Comparison of ENCODE assay signal across 10 mouse cellular contexts in genomic region chr2:25620852-25621228, GRCm38 (mm10). TPM values are rescaled to one million over a fixed set of nuclear protein-coding genes. Genes with fewer than 3 reads are reported as not detected.
DNase-seq lines count a peak whose midpoint lies in the region; ATAC-seq and TF ChIP-seq lines count a peak whose summit lies in the region.
"Had no signal": no experiment of that assay in that cellular context is flagged by ENCODE, and none has a peak within 500 bp of the region (broad histone marks: within the 10 kb centered on the region; RNA-seq: fewer than 3 reads in every experiment).

No protein-coding gene starts in this region.

- no peak overlapping the region for H3K4me3 ChIP-seq in heart, embryonic 12.5 days
- H3K4me3 ChIP-seq in midbrain, embryonic 10.5 days: peak overlapping the region; percentile 60; the same call in 1 of the 2 replicates
- H3K4me3 ChIP-seq in midbrain, embryonic 11.5 days (ENCODE audit: low read depth, low read length): no peak overlapping the region
- H3K4me3 ChIP-seq in liver, embryonic 12.5 days: no peak overlapping the region
- no peak overlapping the region for H3K4me3 ChIP-seq in stomach, postnatal 0 days (ENCODE audit: low read depth, low read length)

- H3K9me3 ChIP-seq in heart, embryonic 12.5 days (replicated peaks): no peaks in the 10 kb centered on the region
- no peaks in the 10 kb centered on the region for H3K9me3 ChIP-seq in midbrain, embryonic 10.5 days (replicated peaks)
- no peaks in the 10 kb centered on the region for H3K9me3 ChIP-seq in midbrain, embryonic 11.5 days (ENCODE audit: control insufficient read depth, low read length)
- no peaks in the 10 kb centered on the region for H3K9me3 ChIP-seq in liver, embryonic 12.5 days (replicated peaks)
- H3K9me3 ChIP-seq in stomach, postnatal 0 days (ENCODE audit: control insufficient read depth, low read length): no peaks in the 10 kb centered on the region

- TF ChIP-seq EP300 in stomach, postnatal 0 days (optimal IDR thresholded peaks at IDR 0.05): no peak

- WGBS in heart, embryonic 12.5 days: 79% methylated on average over 4 of the region's 4 CpGs
- WGBS in midbrain, embryonic 10.5 days: 91% methylated on average over 4 of the region's 4 CpGs
- WGBS in midbrain, embryonic 11.5 days: 94% methylated on average over 4 of the region's 4 CpGs
- WGBS in liver, embryonic 12.5 days (ENCODE audit: insufficient replicate concordance): 61% methylated on average over 4 of the region's 4 CpGs
- 70% methylated on average over 4 of the region's 4 CpGs for WGBS in stomach, postnatal 0 days

- H3K27ac ChIP-seq in heart, embryonic 12.5 days (ENCODE audit: poor library complexity, severe bottlenecking): no peak overlapping the region
- no peak overlapping the region for H3K27ac ChIP-seq in midbrain, embryonic 10.5 days (replicated peaks)
- no peak overlapping the region for H3K27ac ChIP-seq in midbrain, embryonic 11.5 days (ENCODE audit: low read depth, low read length)
- H3K27ac ChIP-seq in liver, embryonic 12.5 days: no peak overlapping the region
- 0 out of 2 replicates have a peak overlapping the region, but pooled peaks have one; percentile 13 for H3K27ac ChIP-seq in stomach, postnatal 0 days (replicated peaks)

- no peak for ATAC-seq in heart, embryonic 12.5 days (ENCODE audit: insufficient number of reproducible peaks, low FRiP score)
- no peak for ATAC-seq in midbrain, embryonic 11.5 days (ENCODE audit: low FRiP score)
- no peak for ATAC-seq in liver, embryonic 12.5 days
- ATAC-seq in stomach, postnatal 0 days (ENCODE audit: low FRiP score, low TSS enrichment): no peak

- DNase-seq in heart, adult 8-10 months (ENCODE audit: low spot score): no peak
- DNase-seq in midbrain, embryonic 10.5 days (ENCODE audit: low spot score): no peak
- DNase-seq in midbrain, embryonic 11.5 days (ENCODE audit: low spot score, missing footprints): no peak
- no peak for DNase-seq in stomach, postnatal 0 days (ENCODE audit: low spot score)
- no peak for DNase-seq in urinary bladder, postnatal 36 days (ENCODE audit: low spot score in 2 of 2)
- no peak for DNase-seq in frontal cortex, postnatal 14 days (ENCODE audit: low spot score in 2 of 2)

- H3K9ac ChIP-seq in heart, embryonic 12.5 days: peak overlapping the region; percentile 69; the same call in 1 of the 2 replicates
- no peak overlapping the region; the same call in 1 of the 2 replicates for H3K9ac ChIP-seq in midbrain, embryonic 11.5 days (ENCODE audit: low read length)
- no peak overlapping the region for H3K9ac ChIP-seq in liver, embryonic 12.5 days
- peak overlapping the region; percentile 65; the same call in 1 of the 2 replicates for H3K9ac ChIP-seq in stomach, postnatal 0 days (ENCODE audit: low read length)

- peaks cover 12% of the 10 kb centered on the region; the same call in 1 of the 2 replicates for H3K4me1 ChIP-seq in heart, embryonic 12.5 days (replicated peaks)
- peaks cover 17% of the 10 kb centered on the region for H3K4me1 ChIP-seq in midbrain, embryonic 10.5 days
- no peaks in the 10 kb centered on the region for H3K4me1 ChIP-seq in midbrain, embryonic 11.5 days (ENCODE audit: control insufficient read depth, insufficient read depth, low read length)
- peaks cover 19% of the 10 kb centered on the region for H3K4me1 ChIP-seq in liver, embryonic 12.5 days
- H3K4me1 ChIP-seq in stomach, postnatal 0 days (replicated peaks; ENCODE audit: control insufficient read depth, insufficient read depth): no peaks in the 10 kb centered on the region

- peak overlapping the region; percentile 88; the same call in 1 of the 2 replicates for H3K4me2 ChIP-seq in heart, embryonic 12.5 days
- no peak overlapping the region for H3K4me2 ChIP-seq in midbrain, embryonic 11.5 days
- H3K4me2 ChIP-seq in liver, embryonic 12.5 days: peak overlapping the region; percentile 75
- peak overlapping the region; percentile 86; the same call in 1 of the 2 replicates for H3K4me2 ChIP-seq in stomach, postnatal 0 days (replicated peaks; ENCODE audit: low read depth)

- no peak for TF ChIP-seq CTCF in stomach, postnatal 0 days (IDR thresholded peaks at IDR 0.05; ENCODE audit: low read depth)

- H3K27me3 ChIP-seq in heart, embryonic 12.5 days (replicated peaks): peaks cover 49% of the 10 kb centered on the region
- H3K27me3 ChIP-seq in midbrain, embryonic 10.5 days (ENCODE audit: low read depth, poor library complexity, severe bottlenecking): peaks cover 56% of the 10 kb centered on the region
- peaks cover 17% of the 10 kb centered on the region for H3K27me3 ChIP-seq in midbrain, embryonic 11.5 days (ENCODE audit: control insufficient read depth, insufficient read depth, low read length)
- peaks cover 61% of the 10 kb centered on the region for H3K27me3 ChIP-seq in liver, embryonic 12.5 days (replicated peaks)
- no peaks in the 10 kb centered on the region for H3K27me3 ChIP-seq in stomach, postnatal 0 days (ENCODE audit: control insufficient read depth, insufficient read depth, low read length)

- H3K36me3 ChIP-seq in heart, embryonic 12.5 days: no peaks in the 10 kb centered on the region
- H3K36me3 ChIP-seq in midbrain, embryonic 10.5 days: no peaks in the 10 kb centered on the region
- no peaks in the 10 kb centered on the region for H3K36me3 ChIP-seq in midbrain, embryonic 11.5 days (ENCODE audit: control insufficient read depth, insufficient read depth, low read length)
- H3K36me3 ChIP-seq in liver, embryonic 12.5 days: no peaks in the 10 kb centered on the region
- no peaks in the 10 kb centered on the region for H3K36me3 ChIP-seq in stomach, postnatal 0 days (ENCODE audit: control insufficient read depth, insufficient read depth, low read length)

RNA-seq across cellular contexts. Expression of gene Tmem141, which starts 1.0 kb away (rescaled TPM):
- 15.3 and 17.8 TPM in 2 replicates for polyA plus RNA-seq in heart, embryonic 12.5 days (2016; fragmentation: Nextera tagmentation; extraction: Ambion mirVana)
- 10 to 100 TPM; 32.0 to 42.2 (median 38.6) TPM for total RNA-seq in heart, adult 8-10 months (2022)
- 12.8 and 14.7 TPM in 2 replicates for polyA plus RNA-seq in midbrain, embryonic 10.5 days (2016; fragmentation: Nextera tagmentation; extraction: Ambion mirVana)
- polyA plus RNA-seq in midbrain, embryonic 11.5 days (2014; fragmentation: Nextera tagmentation; extraction: Ambion mirVana): 17.9 and 19.1 TPM in 2 replicates
- 7.1 and 8.0 TPM in 2 replicates for polyA plus RNA-seq in liver, embryonic 12.5 days (2016; fragmentation: Nextera tagmentation; extraction: Ambion mirVana)
- 32.4 and 33.3 TPM in 2 replicates for polyA plus RNA-seq in stomach, postnatal 0 days (2015; fragmentation: Nextera tagmentation; extraction: Ambion mirVana)

RNA-seq across cellular contexts. Expression of gene Ccdc183, which starts 3.4 kb away (rescaled TPM):
- polyA plus RNA-seq in heart, embryonic 12.5 days (2016; fragmentation: Nextera tagmentation; extraction: Ambion mirVana): 0.12 and 0.14 TPM in 2 replicates
- not detected for total RNA-seq in heart, adult 8-10 months (2022)
- 0.04 and 0.12 TPM in 2 replicates for polyA plus RNA-seq in midbrain, embryonic 10.5 days (2016; fragmentation: Nextera tagmentation; extraction: Ambion mirVana)
- polyA plus RNA-seq in midbrain, embryonic 11.5 days (2014; fragmentation: Nextera tagmentation; extraction: Ambion mirVana): 0.25 and 0.28 TPM in 2 replicates
- polyA plus RNA-seq in liver, embryonic 12.5 days (2016; fragmentation: Nextera tagmentation; extraction: Ambion mirVana): 0.14 and 0.28 TPM in 2 replicates
- polyA plus RNA-seq in stomach, postnatal 0 days (2015; fragmentation: Nextera tagmentation; extraction: Ambion mirVana): 0.21 and 0.34 TPM in 2 replicates
- total RNA-seq: heart, postnatal 10 days had no signal

RNA-seq across cellular contexts. Expression of gene Fcna, which starts 7.0 kb away (rescaled TPM):
- 0.63 and 1.1 TPM in 2 replicates for polyA plus RNA-seq in heart, embryonic 12.5 days (2016; fragmentation: Nextera tagmentation; extraction: Ambion mirVana)
- 1 to 10 TPM; 3.4 to 6.0 (median 4.3) TPM for total RNA-seq in heart, adult 8-10 months (2022)
- 0.36 and 1.4 TPM in 2 replicates for polyA plus RNA-seq in midbrain, embryonic 10.5 days (2016; fragmentation: Nextera tagmentation; extraction: Ambion mirVana)
- polyA plus RNA-seq in midbrain, embryonic 11.5 days (2014; fragmentation: Nextera tagmentation; extraction: Ambion mirVana): 1.3 and 1.6 TPM in 2 replicates
- 30.8 and 35.6 TPM in 2 replicates for polyA plus RNA-seq in liver, embryonic 12.5 days (2016; fragmentation: Nextera tagmentation; extraction: Ambion mirVana)
- polyA plus RNA-seq in stomach, postnatal 0 days (2015; fragmentation: Nextera tagmentation; extraction: Ambion mirVana): 3.5 and 3.8 TPM in 2 replicates

RNA-seq across cellular contexts. Expression of gene Rabl6, which starts 12.5 kb away (rescaled TPM):
- polyA plus RNA-seq in heart, embryonic 12.5 days (2016; fragmentation: Nextera tagmentation; extraction: Ambion mirVana): 48.6 and 49.2 TPM in 2 replicates
- 10 to 100 TPM; 67.3 to 75.3 (median 71.3) TPM for total RNA-seq in heart, adult 8-10 months (2022)
- polyA plus RNA-seq in midbrain, embryonic 10.5 days (2016; fragmentation: Nextera tagmentation; extraction: Ambion mirVana): 71.2 and 75.1 TPM in 2 replicates
- polyA plus RNA-seq in midbrain, embryonic 11.5 days (2014; fragmentation: Nextera tagmentation; extraction: Ambion mirVana): 49.2 and 51.2 TPM in 2 replicates
- polyA plus RNA-seq in liver, embryonic 12.5 days (2016; fragmentation: Nextera tagmentation; extraction: Ambion mirVana): 41.8 and 42.9 TPM in 2 replicates
- polyA plus RNA-seq in stomach, postnatal 0 days (2015; fragmentation: Nextera tagmentation; extraction: Ambion mirVana): 30.9 and 32.2 TPM in 2 replicates

RNA-seq across cellular contexts. Expression of gene Lcn8, which starts 32.1 kb away (rescaled TPM):
- not detected in 2 replicates for polyA plus RNA-seq in heart, embryonic 12.5 days (2016; fragmentation: Nextera tagmentation; extraction: Ambion mirVana)
- total RNA-seq in heart, adult 8-10 months (2022): 1 to 10 TPM in 2 of 4 experiments, under 1 TPM in 2; 0.50 to 1.3 (median 0.97) TPM
- polyA plus RNA-seq in midbrain, embryonic 10.5 days (2016; fragmentation: Nextera tagmentation; extraction: Ambion mirVana): not detected in 2 replicates
- polyA plus RNA-seq in midbrain, embryonic 11.5 days (2014; fragmentation: Nextera tagmentation; extraction: Ambion mirVana): not detected in 2 replicates
- polyA plus RNA-seq in liver, embryonic 12.5 days (2016; fragmentation: Nextera tagmentation; extraction: Ambion mirVana): not detected in 2 replicates
- 0.16 and 0.22 TPM in 2 replicates for polyA plus RNA-seq in stomach, postnatal 0 days (2015; fragmentation: Nextera tagmentation; extraction: Ambion mirVana)
- polyA plus RNA-seq: C2C12 had no signal

Comparison
In these comparisons a context has a peak if more than half of its experiments do, and no peak if none do; other contexts are left out.
1. H3K9ac ChIP-seq: peak in heart, embryonic 12.5 days (single experiment) and stomach, postnatal 0 days (single experiment); none in midbrain, embryonic 11.5 days (single experiment) and liver, embryonic 12.5 days (single experiment).